Mouse (Mus musculus): Measurements from ENCODE around the gene Dnm2.

DNA sequence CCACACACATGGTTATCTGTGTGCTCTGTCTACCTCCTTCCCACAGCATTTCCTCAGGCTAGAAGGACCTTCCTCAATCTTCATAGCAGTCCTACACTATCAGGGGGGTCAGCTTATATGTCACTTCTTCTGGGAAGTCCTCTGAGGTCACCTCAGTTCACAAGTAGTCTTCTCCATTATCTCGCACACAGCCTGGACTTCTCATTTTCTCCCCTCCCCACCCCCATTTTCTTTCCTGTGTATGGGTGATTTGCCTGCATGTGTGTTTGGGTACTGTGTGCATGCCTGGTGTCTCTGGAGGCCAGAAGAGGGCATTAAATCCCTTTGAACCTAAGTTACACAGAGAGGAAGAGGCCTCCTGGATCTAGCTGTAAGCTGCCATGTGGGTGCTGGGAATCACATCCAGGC is 103.2 kb downstream of the Dnm2 start:
- TF ChIP-seq CTCF (IDR thresholded peaks at IDR 0.05; ENCODE audit: borderline replicate concordance, insufficient read depth, low read depth, low read length): no peak
- no peak for TF ChIP-seq POLR2A (IDR thresholded peaks at IDR 0.05; ENCODE audit: borderline replicate concordance, insufficient read depth, low read length)
